Mouse (Mus musculus) ovary, adult 18-20 months (tissue): Measurements from ENCODE around the gene Mgst2.

Experiments
- DNase-seq: peaks from one replicate; pipeline ENCODE4 v3.0.0; 2022; ENCODE audit warnings: low spot score, mixed read lengths

Gene Mgst2

GRCm38 (mm10) chr3:51701281-51701751 is 41.2 kb downstream of the Mgst2 start:
- peak; percentile 26 for DNase-seq

- DNase-seq, result no peak
Observed at GRCm38 (mm10) chr3:51701950-51702349, 41.8 kb downstream of the Mgst2 start.

GRCm38 (mm10) chr3:51702701-51703286 is 42.6 kb downstream of the Mgst2 start:
- no peak for DNase-seq

GRCm38 (mm10) chr3:51703478-51703877 is 43.3 kb downstream of the Mgst2 start:
- no peak for DNase-seq

- no peak for DNase-seq
Observed at GRCm38 (mm10) chr3:51705220-51705619, 45.1 kb downstream of the Mgst2 start.

GRCm38 (mm10) chr3:51708375-51708745 is 48.2 kb downstream of the Mgst2 start:
- DNase-seq, result no peak

GRCm38 (mm10) chr3:51708746-51709411 is 48.7 kb downstream of the Mgst2 start:
- peak; percentile 85 for DNase-seq

GRCm38 (mm10) chr3:51712382-51712781 is 52.2 kb downstream of the Mgst2 start:
- DNase-seq, result no peak

GRCm38 (mm10) chr3:51713233-51713632 is 53.1 kb downstream of the Mgst2 start:
- DNase-seq, result no peak

GRCm38 (mm10) chr3:51714469-51714868 is 54.3 kb downstream of the Mgst2 start:
- DNase-seq, result no peak

GRCm38 (mm10) chr3:51717455-51717854 is 57.3 kb downstream of the Mgst2 start:
- no peak for DNase-seq

GRCm38 (mm10) chr3:51717909-51718308 is 57.7 kb downstream of the Mgst2 start:
- DNase-seq, result no peak

GRCm38 (mm10) chr3:51719373-51719772 is 59.2 kb downstream of the Mgst2 start:
- DNase-seq, result no peak

GRCm38 (mm10) chr3:51719982-51720381 is 59.8 kb downstream of the Mgst2 start:
- no peak for DNase-seq

GRCm38 (mm10) chr3:51726257-51726656 is 66.1 kb downstream of the Mgst2 start:
- DNase-seq, result no peak

- DNase-seq, result no peak
Observed at GRCm38 (mm10) chr3:51727487-51727886, 67.3 kb downstream of the Mgst2 start.

- DNase-seq, result no peak
Observed at GRCm38 (mm10) chr3:51727968-51728367, 67.8 kb downstream of the Mgst2 start.

GRCm38 (mm10) chr3:51728456-51728855 is 68.3 kb downstream of the Mgst2 start:
- no peak for DNase-seq

- no peak for DNase-seq
Observed at GRCm38 (mm10) chr3:51729109-51729918, 69.2 kb downstream of the Mgst2 start.

- DNase-seq, result no peak
Observed at GRCm38 (mm10) chr3:51730662-51731061, 70.5 kb downstream of the Mgst2 start.

GRCm38 (mm10) chr3:51731949-51732636 is 71.9 kb downstream of the Mgst2 start:
- DNase-seq, result no peak
